Mouse (Mus musculus): ENCODE results near the gene Kif17. TPM values are rescaled to one million over a fixed set of nuclear protein-coding genes. Genes with fewer than 3 reads are reported as not detected.
A peak's percentile ranks its signal among the peaks of the same experiment; 100 is the strongest.

The Kif17 gene
- total and polyA plus RNA-seq, 2 experiments from 2014 or later = 5.0 to 6.3 TPM

- TF ChIP-seq CTCF (IDR thresholded peaks at IDR 0.05) = no peak
- peaks cover 7% of the 10 kb centered on the region for H3K4me1 ChIP-seq (ENCODE audit: insufficient read depth, low read length)
- peak within 1 kb of the TSS; percentile 93 for H3K4me3 ChIP-seq (ENCODE audit: low read depth, low read length)
- WGBS = 1% methylated on average over 61 of the region's 84 CpGs
- H3K27me3 ChIP-seq (ENCODE audit: insufficient read depth, low read length) = no peaks in the 10 kb centered on the region
- no peaks in the 10 kb centered on the region for H3K9me3 ChIP-seq (ENCODE audit: low read length)
- ATAC-seq (ENCODE audit: low FRiP score) = peak; percentile 74
- peak within 1 kb of the TSS; percentile 96 for H3K9ac ChIP-seq (replicated peaks; ENCODE audit: low read length, poor library complexity, severe bottlenecking)
- H3K36me3 ChIP-seq (ENCODE audit: insufficient read depth, low read length) = no peaks in the 10 kb centered on the region
- peak within 1 kb of the TSS; percentile 100 for H3K27ac ChIP-seq (ENCODE audit: low read depth, low read length)
- H3K4me2 ChIP-seq (ENCODE audit: low read depth, low read length, poor library complexity, severe bottlenecking) = peak within 1 kb of the TSS; percentile 78
- peak; percentile 86 for DNase-seq (ENCODE audit: low spot score)
Observed at GRCm38 (mm10) chr4:138216200-138216890, 33.9 kb upstream of the Kif17 start, which contains the start of gene Hp1bp3. Hp1bp3 (plus strand) TSS chr4:138216296.

DNA sequence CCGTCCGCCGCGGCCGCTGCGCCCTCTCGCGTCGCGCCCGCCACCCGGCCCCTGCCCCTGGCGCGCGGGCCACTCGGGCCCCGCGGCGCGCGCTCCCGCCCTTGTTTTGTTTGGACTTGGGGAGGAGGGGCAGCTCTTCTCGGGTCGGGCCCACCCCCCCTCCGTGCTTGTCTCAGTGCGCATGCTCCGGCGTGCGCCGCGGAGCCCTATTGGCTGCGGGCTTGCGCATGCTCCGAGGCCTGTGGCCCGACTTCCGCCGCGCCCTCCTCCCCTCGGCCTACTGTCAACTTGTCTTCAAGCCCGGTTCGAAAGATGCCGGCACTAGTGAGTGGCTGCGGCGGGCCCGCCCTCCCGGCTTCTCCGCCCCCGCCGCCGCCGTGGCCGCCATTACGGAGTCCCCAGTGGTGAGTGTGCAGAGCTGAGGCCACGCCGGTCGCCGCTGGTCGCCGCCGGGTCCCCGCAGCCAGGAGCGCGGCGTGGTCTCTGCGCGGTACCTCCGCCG lies 33.3 kb upstream of the Kif17 start:
- Histone ChIP-seq H3K4me2 (ENCODE audit: low read depth, low read length, poor library complexity, severe bottlenecking) (peak overlapping the region; percentile 78), H3K4me1 (ENCODE audit: insufficient read depth, low read length) (peaks cover 7% of the 10 kb centered on the region), H3K27ac (ENCODE audit: low read depth, low read length) (peak overlapping the region; percentile 100), H3K9ac (replicated peaks; ENCODE audit: low read length, poor library complexity, severe bottlenecking) (peak overlapping the region; percentile 96), H3K4me3 (ENCODE audit: low read depth, low read length) (peak overlapping the region; percentile 93), H3K9me3 (ENCODE audit: low read length) (no peaks in the 10 kb centered on the region), H3K27me3 (ENCODE audit: insufficient read depth, low read length) (no peaks in the 10 kb centered on the region), H3K36me3 (ENCODE audit: insufficient read depth, low read length) (no peaks in the 10 kb centered on the region; the same call in 1 of the 2 replicates)
- no peak for TF ChIP-seq CTCF (IDR thresholded peaks at IDR 0.05)
- under 1% methylated on average over 36 of the region's 68 CpGs for WGBS
- DNase-seq (ENCODE audit: low spot score) (peak; percentile 98), ATAC-seq (ENCODE audit: low FRiP score) (peak; percentile 97)

GRCm38 (mm10) chr4:138217441-138217840 lies 32.8 kb upstream of the Kif17 start:
- peak; percentile 13 for DNase-seq (ENCODE audit: low spot score)

DNA sequence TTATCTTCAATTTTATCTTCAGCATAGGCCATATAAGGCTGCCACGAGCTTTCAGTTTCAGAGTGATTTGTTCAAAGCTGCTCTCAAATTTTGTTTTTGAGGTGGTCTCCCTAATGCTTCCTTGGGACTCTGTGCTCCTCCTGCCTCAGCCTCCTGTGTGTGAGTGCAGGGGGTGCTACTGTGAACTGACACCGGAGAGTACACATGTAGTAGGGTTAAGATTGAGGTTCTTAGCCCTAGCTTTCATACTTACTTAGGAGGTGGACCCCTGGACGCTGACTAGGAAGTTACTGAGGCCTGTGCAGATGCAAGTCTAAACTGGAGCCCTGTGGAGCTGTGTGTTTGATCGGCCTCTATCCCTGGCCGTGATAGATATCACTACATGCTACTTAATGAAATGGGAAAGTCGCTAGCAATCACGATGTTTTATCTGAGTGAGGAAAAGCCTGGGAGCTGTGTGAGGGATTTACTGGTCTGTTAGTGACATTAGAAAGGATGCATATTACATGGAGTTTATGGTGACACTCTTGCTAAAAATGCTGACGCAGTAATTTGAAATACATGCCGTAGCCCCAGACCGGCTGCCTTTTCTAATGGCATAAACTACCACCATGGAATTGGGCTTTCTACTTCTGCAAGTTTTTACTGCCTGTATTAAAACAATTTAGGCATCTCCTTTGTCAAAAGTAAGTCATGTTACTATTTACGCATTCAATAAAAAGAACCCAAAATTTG lies 32.1 kb upstream of the Kif17 start:
- 75% methylated on average over 11 of the region's 11 CpGs for WGBS

More at GRCm38 (mm10) chr4:138217441-138217840, 32.8 kb upstream of the Kif17 start:
- Histone ChIP-seq H3K27ac (ENCODE audit: low read depth, low read length) (peak overlapping the region; percentile 100), H3K36me3 (ENCODE audit: insufficient read depth, low read length) (peaks cover 4% of the 10 kb centered on the region), H3K9me3 (ENCODE audit: low read length) (no peaks in the 10 kb centered on the region), H3K9ac (replicated peaks; ENCODE audit: low read length, poor library complexity, severe bottlenecking) (peak overlapping the region; percentile 96), H3K4me3 (ENCODE audit: low read depth, low read length) (peak overlapping the region; percentile 93), H3K4me1 (ENCODE audit: insufficient read depth, low read length) (peaks cover 7% of the 10 kb centered on the region), H3K4me2 (ENCODE audit: low read depth, low read length, poor library complexity, severe bottlenecking) (peak overlapping the region; percentile 78), H3K27me3 (ENCODE audit: insufficient read depth, low read length) (no peaks in the 10 kb centered on the region)
- under 1% methylated on average over 36 of the region's 36 CpGs for WGBS
- no peak for TF ChIP-seq CTCF (IDR thresholded peaks at IDR 0.05)
- ATAC-seq (ENCODE audit: low FRiP score) = 0 out of 2 replicates have a peak, but pooled peaks have one; percentile 13

GRCm38 (mm10) chr4:138219331-138219730 lies 30.9 kb upstream of the Kif17 start:
- Histone ChIP-seq H3K4me2 (ENCODE audit: low read depth, low read length, poor library complexity, severe bottlenecking) (no peak overlapping the region), H3K27me3 (ENCODE audit: insufficient read depth, low read length) (no peaks in the 10 kb centered on the region), H3K9ac (replicated peaks; ENCODE audit: low read length, poor library complexity, severe bottlenecking) (no peak overlapping the region), H3K9me3 (ENCODE audit: low read length) (no peaks in the 10 kb centered on the region), H3K27ac (ENCODE audit: low read depth, low read length) (no peak overlapping the region), H3K4me1 (ENCODE audit: insufficient read depth, low read length) (peaks cover 7% of the 10 kb centered on the region), H3K36me3 (ENCODE audit: insufficient read depth, low read length) (peaks cover 23% of the 10 kb centered on the region), H3K4me3 (ENCODE audit: low read depth, low read length) (no peak overlapping the region)
- TF ChIP-seq CTCF (IDR thresholded peaks at IDR 0.05) = no peak
- no peak for DNase-seq (ENCODE audit: low spot score)
- WGBS = 87% methylated on average over 5 of the region's 5 CpGs
- ATAC-seq (ENCODE audit: low FRiP score) = no peak

More for the DNA sequence above, 32.1 kb upstream of the Kif17 start:
- H3K9me3 ChIP-seq (ENCODE audit: low read length) = no peaks in the 10 kb centered on the region
- DNase-seq (ENCODE audit: low spot score) (no peak), ATAC-seq (ENCODE audit: low FRiP score) (no peak)
- peak overlapping the region; percentile 93 for H3K4me3 ChIP-seq (ENCODE audit: low read depth, low read length)
- H3K27ac ChIP-seq (ENCODE audit: low read depth, low read length) = peak overlapping the region; percentile 100
- H3K36me3 ChIP-seq (ENCODE audit: insufficient read depth, low read length) = peaks cover 11% of the 10 kb centered on the region
- TF ChIP-seq CTCF (IDR thresholded peaks at IDR 0.05) = no peak
- H3K4me2 ChIP-seq (ENCODE audit: low read depth, low read length, poor library complexity, severe bottlenecking) = peak overlapping the region; percentile 78
- H3K4me1 ChIP-seq (ENCODE audit: insufficient read depth, low read length) = peaks cover 7% of the 10 kb centered on the region
- no peaks in the 10 kb centered on the region for H3K27me3 ChIP-seq (ENCODE audit: insufficient read depth, low read length)
- peak overlapping the region; percentile 96 for H3K9ac ChIP-seq (replicated peaks; ENCODE audit: low read length, poor library complexity, severe bottlenecking)

All from midbrain, postnatal 0 days (tissue).